Mouse (Mus musculus): ENCODE measurements around the gene Il22ra2. TPM values are rescaled to one million over a fixed set of nuclear protein-coding genes. Genes with fewer than 3 reads are reported as not detected.

Il22ra2 gene
- total RNA-seq, 2 experiments from 2014 or later: not detected

Other genes with a start within 250 kb of the Il22ra2 start
- gene Ifngr1, start 30.0 kb upstream of the Il22ra2 start, total RNA-seq (2021): 10 to 100 TPM; 25.7 to 28.1 TPM
- gene Il20ra, start 90.6 kb downstream of the Il22ra2 start, total RNA-seq (2021): not detected
- not detected for gene Slc35d3, start 229.5 kb downstream of the Il22ra2 start, total RNA-seq (2021)

Data from gastrocnemius, postnatal 36 days (tissue).